Mouse (Mus musculus): ENCODE results near the gene Rrp15. TPM values are rescaled to one million over a fixed set of nuclear protein-coding genes. Genes with fewer than 3 reads are reported as not detected.
A peak's percentile ranks its signal among the peaks of the same experiment; 100 is the strongest.

Gene Rrp15
- total RNA-seq (2015), result 12.6 and 15.3 TPM in 2 replicates
- 26.1 and 37.9 TPM in 2 replicates for total RNA-seq (2017)

GRCm38 (mm10) chr1:186748724-186749653, at the start of gene Rrp15:
Gene Rrp15, minus strand, starts transcription at chr1:186749358.
- ATAC-seq (ENCODE audit: poor library complexity, severe bottlenecking), result peak; percentile 98

GRCm38 (mm10) chr1:186797991-186798390, 48.8 kb upstream of the Rrp15 start:
- no peak for ATAC-seq (ENCODE audit: poor library complexity, severe bottlenecking)

- no peak for ATAC-seq (ENCODE audit: poor library complexity, severe bottlenecking)
Observed at GRCm38 (mm10) chr1:186785359-186785758, 36.2 kb upstream of the Rrp15 start.

- no peak for ATAC-seq (ENCODE audit: poor library complexity, severe bottlenecking)
Observed at GRCm38 (mm10) chr1:186780826-186781225, 31.7 kb upstream of the Rrp15 start.

GRCm38 (mm10) chr1:186773124-186773523, 24.0 kb upstream of the Rrp15 start:
- ATAC-seq (ENCODE audit: poor library complexity, severe bottlenecking), result no peak

- no peak for ATAC-seq (ENCODE audit: poor library complexity, severe bottlenecking)
Observed at GRCm38 (mm10) chr1:186772547-186773077, 23.5 kb upstream of the Rrp15 start.

- ATAC-seq (ENCODE audit: poor library complexity, severe bottlenecking), result no peak
Observed at GRCm38 (mm10) chr1:186772005-186772404, 22.8 kb upstream of the Rrp15 start.

- ATAC-seq (ENCODE audit: poor library complexity, severe bottlenecking), result no peak
Observed at GRCm38 (mm10) chr1:186770659-186771058, 21.5 kb upstream of the Rrp15 start.

- ATAC-seq (ENCODE audit: poor library complexity, severe bottlenecking), result no peak
Observed at GRCm38 (mm10) chr1:186768392-186768791, 19.2 kb upstream of the Rrp15 start.

GRCm38 (mm10) chr1:186763451-186763850, 14.3 kb upstream of the Rrp15 start:
- ATAC-seq (ENCODE audit: poor library complexity, severe bottlenecking), result peak; percentile 85

GRCm38 (mm10) chr1:186749675-186750283, 621 bp upstream of the Rrp15 start:
- peak; percentile 16 for ATAC-seq (ENCODE audit: poor library complexity, severe bottlenecking)

GRCm38 (mm10) chr1:186739828-186740227, 9.3 kb downstream of the Rrp15 start:
- ATAC-seq (ENCODE audit: poor library complexity, severe bottlenecking), result no peak

- ATAC-seq (ENCODE audit: poor library complexity, severe bottlenecking), result 0 out of 2 replicates have a peak, but pooled peaks have one; percentile 33
Observed at GRCm38 (mm10) chr1:186735537-186735936, 13.6 kb downstream of the Rrp15 start.

- ATAC-seq (ENCODE audit: poor library complexity, severe bottlenecking), result no peak
Observed at GRCm38 (mm10) chr1:186733052-186733451, 16.1 kb downstream of the Rrp15 start.

- peak; percentile 35; the same call in 1 of the 2 replicates for ATAC-seq (ENCODE audit: poor library complexity, severe bottlenecking)
Observed at GRCm38 (mm10) chr1:186728778-186729177, 20.4 kb downstream of the Rrp15 start.

- no peak for ATAC-seq (ENCODE audit: poor library complexity, severe bottlenecking)
Observed at GRCm38 (mm10) chr1:186726117-186726516, 23.0 kb downstream of the Rrp15 start.

- ATAC-seq (ENCODE audit: poor library complexity, severe bottlenecking), result peak; percentile 6; the same call in 1 of the 2 replicates
Observed at GRCm38 (mm10) chr1:186722299-186722698, 26.9 kb downstream of the Rrp15 start.

- ATAC-seq (ENCODE audit: poor library complexity, severe bottlenecking), result peak; percentile 95
Observed at GRCm38 (mm10) chr1:186721846-186722245, 27.3 kb downstream of the Rrp15 start.

- no peak for ATAC-seq (ENCODE audit: poor library complexity, severe bottlenecking)
Observed at GRCm38 (mm10) chr1:186721166-186721565, 28.0 kb downstream of the Rrp15 start.

GRCm38 (mm10) chr1:186719708-186720107, 29.4 kb downstream of the Rrp15 start:
- ATAC-seq (ENCODE audit: poor library complexity, severe bottlenecking), result 0 out of 2 replicates have a peak, but pooled peaks have one; percentile 25

GRCm38 (mm10) chr1:186718881-186719280, 30.3 kb downstream of the Rrp15 start:
- ATAC-seq (ENCODE audit: poor library complexity, severe bottlenecking), result no peak

All from megakaryocyte, adult 5-6 weeks (primary cell).